Mouse (Mus musculus): ENCODE measurements around the gene Cdc5l. TPM values are rescaled to one million over a fixed set of nuclear protein-coding genes. Genes with fewer than 3 reads are reported as not detected.

Cdc5l gene
- polyA plus RNA-seq, 1 experiment from 2014 or later = 65.7 TPM

DNA sequence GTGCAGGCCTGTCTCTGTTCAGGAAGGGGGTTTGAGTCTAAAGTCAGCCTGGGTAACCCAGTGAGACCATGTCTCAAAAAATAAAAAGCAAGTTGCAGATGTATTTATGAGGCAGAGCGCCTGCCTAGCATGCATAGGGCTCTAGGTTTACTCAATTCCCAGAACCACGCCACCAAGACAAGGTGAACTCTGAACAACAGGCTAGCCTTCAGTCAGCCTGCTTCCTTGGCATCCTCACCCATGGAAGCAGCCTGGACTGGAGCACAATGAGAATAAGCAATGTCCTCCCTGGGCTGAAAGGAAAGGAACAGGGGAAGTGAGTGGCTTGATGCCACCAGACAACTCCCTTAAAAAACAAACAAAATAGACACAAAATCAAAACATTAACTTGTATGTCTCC, 35.5 kb downstream of the Cdc5l start:
- Histone ChIP-seq H3K27me3 (no peaks in the 10 kb centered on the region), H3K4me1 (peaks cover 4% of the 10 kb centered on the region), H3K9ac (no peak overlapping the region), H3K27ac (replicated peaks) (no peak overlapping the region), H3K4me3 (replicated peaks) (no peak overlapping the region), H3K9me3 (replicated peaks) (no peaks in the 10 kb centered on the region), H3K4me2 (replicated peaks) (no peak overlapping the region), H3K36me3 (peaks cover 25% of the 10 kb centered on the region; the same call in 1 of the 2 replicates)
- no peak for ATAC-seq (ENCODE audit: insufficient number of reproducible peaks, low FRiP score, low TSS enrichment, low read depth)
- 90% methylated on average over 2 of the region's 2 CpGs for WGBS

DNA sequence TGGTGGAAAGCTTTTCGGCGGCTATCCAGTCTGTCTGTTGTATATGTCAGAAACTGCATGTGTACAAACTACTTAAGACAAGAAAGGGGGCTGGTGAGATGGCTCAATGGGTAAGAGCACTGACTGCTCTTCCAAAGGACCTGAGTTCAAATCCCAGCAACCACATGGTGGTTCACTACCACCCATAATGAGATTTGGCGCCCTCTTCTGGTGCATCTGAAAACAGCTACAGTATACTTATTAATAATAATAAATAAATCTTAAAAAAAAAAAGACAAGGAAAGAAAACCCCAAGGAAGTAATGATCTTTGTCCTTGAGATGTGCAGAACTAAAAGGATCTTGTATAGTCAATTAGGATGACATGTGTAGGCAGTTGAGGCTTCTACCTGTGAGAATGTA, 36.0 kb downstream of the Cdc5l start:
- Histone ChIP-seq H3K27ac (replicated peaks) (no peak overlapping the region), H3K4me1 (no peaks in the 10 kb centered on the region), H3K4me2 (replicated peaks) (no peak overlapping the region), H3K27me3 (no peaks in the 10 kb centered on the region), H3K4me3 (replicated peaks) (no peak overlapping the region), H3K9ac (no peak overlapping the region), H3K9me3 (replicated peaks) (no peaks in the 10 kb centered on the region), H3K36me3 (peaks cover 30% of the 10 kb centered on the region; the same call in 1 of the 2 replicates)
- WGBS = 76% methylated on average over 3 of the region's 3 CpGs
- ATAC-seq (ENCODE audit: insufficient number of reproducible peaks, low FRiP score, low TSS enrichment, low read depth) = no peak

DNA sequence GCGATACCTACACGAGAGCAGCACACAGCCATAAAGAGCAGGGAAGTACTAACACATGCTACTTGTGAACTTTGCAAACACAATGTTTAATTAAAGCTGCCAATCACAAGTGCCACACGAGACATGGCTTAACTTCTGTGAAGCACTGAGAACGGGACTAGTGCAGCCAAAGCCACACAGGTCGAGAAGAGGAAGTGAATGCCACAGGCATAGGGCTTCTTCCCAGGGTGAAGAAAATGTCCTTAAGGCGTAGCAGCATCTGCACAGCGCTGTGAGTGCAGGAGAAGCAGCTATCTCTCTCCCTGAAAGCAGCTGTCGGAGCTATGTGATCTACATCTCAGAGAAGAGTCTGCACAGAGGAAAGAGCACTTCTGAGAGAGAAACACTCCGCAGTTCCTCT, 38.9 kb downstream of the Cdc5l start:
- Histone ChIP-seq H3K9ac (no peak overlapping the region), H3K4me2 (replicated peaks) (no peak overlapping the region), H3K9me3 (replicated peaks) (no peaks in the 10 kb centered on the region), H3K36me3 (peaks cover 47% of the 10 kb centered on the region), H3K4me3 (replicated peaks) (no peak overlapping the region), H3K4me1 (no peaks in the 10 kb centered on the region), H3K27ac (replicated peaks) (no peak overlapping the region), H3K27me3 (no peaks in the 10 kb centered on the region)
- no peak for ATAC-seq (ENCODE audit: insufficient number of reproducible peaks, low FRiP score, low TSS enrichment, low read depth)
- WGBS = 55% methylated on average over 9 of the region's 9 CpGs

DNA sequence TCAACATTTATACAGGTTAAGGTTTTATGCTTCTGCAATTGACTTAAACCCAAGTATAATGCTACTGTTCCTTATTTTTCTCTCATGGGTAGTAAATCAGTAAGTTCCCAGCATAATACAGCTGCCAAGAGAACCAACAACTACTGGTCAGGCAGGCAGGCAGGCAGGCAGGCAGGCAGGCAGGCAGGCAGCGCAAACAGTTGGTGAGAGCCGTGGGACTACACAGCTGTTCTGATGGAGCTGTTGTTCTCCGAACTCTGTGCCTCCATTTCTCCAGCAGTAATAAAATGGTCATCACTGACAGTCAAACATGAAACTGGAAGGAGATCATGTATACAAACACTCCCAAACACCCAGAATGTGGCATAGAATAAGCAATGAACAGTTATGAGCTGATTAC, 39.8 kb downstream of the Cdc5l start:
- no peaks in the 10 kb centered on the region for H3K9me3 ChIP-seq (replicated peaks)
- H3K4me2 ChIP-seq (replicated peaks) = no peak overlapping the region
- H3K27me3 ChIP-seq = no peaks in the 10 kb centered on the region
- no peak for ATAC-seq (ENCODE audit: insufficient number of reproducible peaks, low FRiP score, low TSS enrichment, low read depth)
- peaks cover 47% of the 10 kb centered on the region for H3K36me3 ChIP-seq
- H3K27ac ChIP-seq (replicated peaks) = no peak overlapping the region
- no peaks in the 10 kb centered on the region for H3K4me1 ChIP-seq
- 83% methylated on average over 3 of the region's 3 CpGs for WGBS
- no peak overlapping the region for H3K9ac ChIP-seq
- H3K4me3 ChIP-seq (replicated peaks) = no peak overlapping the region

DNA sequence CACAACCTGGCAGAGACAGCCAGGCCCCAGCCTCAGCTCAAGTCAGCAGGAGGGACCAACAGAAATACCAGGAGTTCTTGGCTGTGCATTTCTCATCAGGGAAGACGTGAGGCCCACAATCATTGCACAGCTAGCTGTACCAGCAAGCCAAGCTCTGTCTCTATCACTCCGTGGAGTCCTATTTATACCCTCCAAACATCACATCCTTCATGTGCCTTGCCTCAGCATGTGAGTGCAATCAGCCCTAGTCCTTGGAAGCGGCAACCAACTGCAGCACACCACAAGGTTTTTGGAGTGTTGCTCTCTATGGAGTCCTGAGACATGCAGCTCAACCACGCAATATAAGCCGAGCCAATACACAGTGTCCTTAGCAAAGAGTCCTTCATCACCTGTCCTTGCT, 43.6 kb downstream of the Cdc5l start:
- Histone ChIP-seq H3K36me3 (peaks cover 59% of the 10 kb centered on the region), H3K4me2 (replicated peaks) (no peak overlapping the region), H3K27ac (replicated peaks) (no peak overlapping the region), H3K27me3 (no peaks in the 10 kb centered on the region), H3K9me3 (replicated peaks) (no peaks in the 10 kb centered on the region), H3K9ac (no peak overlapping the region), H3K4me1 (no peaks in the 10 kb centered on the region), H3K4me3 (replicated peaks) (no peak overlapping the region)
- 95% methylated on average over 5 of the region's 5 CpGs for WGBS
- ATAC-seq (ENCODE audit: insufficient number of reproducible peaks, low FRiP score, low TSS enrichment, low read depth) = no peak

DNA sequence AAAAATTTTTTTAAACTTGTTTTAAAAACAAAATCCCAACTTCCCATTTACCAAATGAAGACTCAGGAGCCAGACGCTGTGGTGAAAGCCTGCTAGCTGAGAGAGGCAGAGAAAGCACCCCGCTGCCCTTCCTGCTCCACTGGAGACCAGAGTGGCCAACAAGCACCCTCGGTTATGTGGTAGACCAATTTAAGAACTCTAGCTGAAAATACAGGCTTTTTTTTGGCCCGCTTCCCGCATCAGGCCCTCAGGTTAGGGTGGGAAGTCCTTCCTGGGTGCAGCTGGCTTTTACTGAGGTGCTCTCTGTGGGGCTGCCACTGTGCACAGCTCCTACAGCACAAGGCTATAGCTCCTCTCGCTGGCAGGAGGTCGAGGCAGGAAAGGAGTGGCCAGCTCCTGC, 46.6 kb downstream of the Cdc5l start:
- Histone ChIP-seq H3K9me3 (replicated peaks) (no peaks in the 10 kb centered on the region), H3K27me3 (no peaks in the 10 kb centered on the region), H3K4me2 (replicated peaks) (no peak overlapping the region), H3K27ac (replicated peaks) (no peak overlapping the region), H3K36me3 (peaks cover 52% of the 10 kb centered on the region), H3K9ac (no peak overlapping the region), H3K4me3 (replicated peaks) (no peak overlapping the region), H3K4me1 (no peaks in the 10 kb centered on the region)
- ATAC-seq (ENCODE audit: insufficient number of reproducible peaks, low FRiP score, low TSS enrichment, low read depth) = no peak
- WGBS = 80% methylated on average over 7 of the region's 7 CpGs

DNA sequence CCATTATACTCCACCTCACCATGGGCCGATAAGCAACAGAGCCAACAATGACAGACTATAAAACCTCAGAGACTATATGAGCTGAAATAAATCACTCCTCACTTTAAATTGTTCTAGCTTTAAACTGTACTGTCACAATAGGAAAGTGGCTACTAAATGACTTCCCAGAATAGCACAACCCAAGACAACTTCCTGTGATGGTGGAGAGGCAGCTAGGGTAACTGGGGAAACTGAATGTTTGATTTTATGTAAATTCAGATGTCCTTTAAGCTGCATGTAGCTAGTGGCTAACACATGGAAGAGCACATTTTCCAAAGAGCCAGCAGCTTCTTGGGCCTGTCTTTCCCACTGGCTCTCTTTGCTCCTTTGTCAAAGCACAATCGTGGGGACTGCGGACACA, 50.2 kb downstream of the Cdc5l start:
- WGBS = 85% methylated on average over 3 of the region's 3 CpGs
- no peak overlapping the region for H3K27ac ChIP-seq (replicated peaks)
- no peaks in the 10 kb centered on the region for H3K4me1 ChIP-seq
- H3K4me3 ChIP-seq (replicated peaks) = no peak overlapping the region
- ATAC-seq (ENCODE audit: insufficient number of reproducible peaks, low FRiP score, low TSS enrichment, low read depth) = no peak
- H3K4me2 ChIP-seq (replicated peaks) = no peak overlapping the region
- H3K9me3 ChIP-seq (replicated peaks) = no peaks in the 10 kb centered on the region
- H3K36me3 ChIP-seq = peaks cover 25% of the 10 kb centered on the region; the same call in 1 of the 2 replicates
- H3K27me3 ChIP-seq = no peaks in the 10 kb centered on the region
- no peak overlapping the region for H3K9ac ChIP-seq

DNA sequence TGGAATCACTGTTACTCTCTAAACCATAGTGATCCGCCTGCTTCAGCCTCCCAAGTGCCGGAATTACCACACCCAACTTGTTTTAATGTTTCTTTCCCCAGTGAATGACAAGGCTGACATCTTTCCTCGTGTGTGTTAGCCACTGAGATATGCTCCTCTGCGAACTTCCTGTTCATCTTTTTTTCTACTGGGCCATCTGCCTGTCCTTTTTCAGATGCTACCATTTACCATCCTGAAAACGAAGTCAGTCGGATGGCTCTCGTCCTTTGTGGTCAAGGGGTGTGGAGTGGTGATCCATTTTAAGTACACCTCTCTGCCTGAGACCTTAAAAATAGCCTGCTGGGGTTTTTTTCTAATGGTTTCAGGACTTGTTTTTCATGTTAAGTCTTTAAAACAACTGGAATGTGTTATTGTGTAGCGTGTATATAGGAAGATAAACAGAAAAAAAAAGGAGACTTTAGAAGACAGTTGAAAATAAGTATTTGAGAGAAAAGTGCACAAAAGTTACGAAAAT, 54.2 kb downstream of the Cdc5l start:
- Histone ChIP-seq H3K4me3 (replicated peaks) (no peak overlapping the region), H3K9me3 (replicated peaks) (no peaks in the 10 kb centered on the region), H3K4me1 (peaks cover 8% of the 10 kb centered on the region; the same call in 1 of the 2 replicates), H3K9ac (no peak overlapping the region), H3K36me3 (0 out of 2 replicates have a peak, but pooled peaks cover 2% of the 10 kb centered on the region), H3K27ac (replicated peaks) (no peak overlapping the region), H3K27me3 (peaks cover 5% of the 10 kb centered on the region; the same call in 1 of the 2 replicates), H3K4me2 (replicated peaks) (no peak overlapping the region)
- ATAC-seq (ENCODE audit: insufficient number of reproducible peaks, low FRiP score, low TSS enrichment, low read depth) = no peak
- WGBS = 89% methylated on average over 9 of the region's 9 CpGs

DNA sequence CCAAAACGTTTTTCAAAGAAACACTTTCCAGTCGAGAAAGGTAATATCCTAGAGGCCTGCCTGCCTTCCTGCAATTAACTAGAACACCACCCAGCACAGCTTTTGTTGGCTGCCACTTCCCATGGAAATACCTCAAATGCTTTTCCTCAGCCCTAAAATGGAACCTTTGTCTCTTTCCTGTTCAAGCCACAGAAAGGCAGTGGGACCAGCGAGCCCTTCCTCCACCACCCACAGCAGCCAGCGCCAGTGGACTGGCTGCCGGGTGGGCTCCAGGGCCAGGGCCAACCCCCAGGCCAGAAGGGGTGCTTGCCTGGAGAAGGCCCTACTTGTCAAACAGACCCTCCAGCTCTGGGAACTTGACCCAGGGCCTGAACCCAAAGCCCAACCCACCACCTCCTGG, 56.2 kb downstream of the Cdc5l start:
- H3K9ac ChIP-seq = no peak overlapping the region
- H3K4me3 ChIP-seq (replicated peaks) = no peak overlapping the region
- H3K9me3 ChIP-seq (replicated peaks) = no peaks in the 10 kb centered on the region
- H3K27ac ChIP-seq (replicated peaks) = peak overlapping the region; percentile 63
- WGBS = 31% methylated on average over 5 of the region's 5 CpGs
- no peaks in the 10 kb centered on the region for H3K36me3 ChIP-seq
- H3K27me3 ChIP-seq = peaks cover 16% of the 10 kb centered on the region
- H3K4me1 ChIP-seq = peaks cover 13% of the 10 kb centered on the region
- 0 out of 2 replicates have a peak, but pooled peaks have one; percentile 16 for ATAC-seq (ENCODE audit: insufficient number of reproducible peaks, low FRiP score, low TSS enrichment, low read depth)
- H3K4me2 ChIP-seq (replicated peaks) = no peak overlapping the region

DNA sequence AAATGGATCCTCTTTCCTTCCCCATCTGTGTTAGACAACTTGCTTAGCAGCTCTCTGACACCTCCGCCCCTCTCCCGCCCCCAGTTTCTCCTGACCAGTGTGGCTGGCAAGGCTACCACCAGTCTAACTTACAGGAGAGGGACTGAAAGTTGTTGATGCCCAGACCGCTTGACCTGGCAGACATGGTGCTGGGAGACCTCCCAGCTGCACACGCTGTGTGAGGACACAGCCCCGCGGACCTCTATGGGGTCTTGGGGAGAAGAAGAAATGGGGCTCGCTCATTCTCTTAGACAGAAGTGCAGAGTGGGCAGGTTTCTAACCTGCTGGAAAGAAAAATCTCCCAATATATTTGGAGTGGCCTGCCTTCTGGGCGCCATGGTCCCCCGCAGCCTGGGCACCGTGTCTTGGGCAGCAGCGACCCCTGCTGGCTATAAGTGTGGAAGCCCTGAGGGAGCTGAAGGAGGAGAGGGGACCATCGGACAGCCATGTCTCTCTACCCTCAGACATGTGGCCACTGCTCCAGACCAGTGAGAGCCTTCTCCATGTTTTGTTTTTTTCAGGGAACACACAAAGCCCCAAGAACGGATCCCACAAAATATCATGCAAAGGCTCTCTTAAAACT, 59.4 kb downstream of the Cdc5l start:
- Histone ChIP-seq H3K36me3 (no peaks in the 10 kb centered on the region), H3K9me3 (replicated peaks) (no peaks in the 10 kb centered on the region), H3K9ac (no peak overlapping the region), H3K27me3 (peaks cover 28% of the 10 kb centered on the region), H3K27ac (replicated peaks) (no peak overlapping the region), H3K4me3 (replicated peaks) (no peak overlapping the region), H3K4me2 (replicated peaks) (no peak overlapping the region), H3K4me1 (peaks cover 21% of the 10 kb centered on the region)
- ATAC-seq (ENCODE audit: insufficient number of reproducible peaks, low FRiP score, low TSS enrichment, low read depth) = peak; percentile 44; the same call in 1 of the 2 replicates
- WGBS = 27% methylated on average over 13 of the region's 13 CpGs

DNA sequence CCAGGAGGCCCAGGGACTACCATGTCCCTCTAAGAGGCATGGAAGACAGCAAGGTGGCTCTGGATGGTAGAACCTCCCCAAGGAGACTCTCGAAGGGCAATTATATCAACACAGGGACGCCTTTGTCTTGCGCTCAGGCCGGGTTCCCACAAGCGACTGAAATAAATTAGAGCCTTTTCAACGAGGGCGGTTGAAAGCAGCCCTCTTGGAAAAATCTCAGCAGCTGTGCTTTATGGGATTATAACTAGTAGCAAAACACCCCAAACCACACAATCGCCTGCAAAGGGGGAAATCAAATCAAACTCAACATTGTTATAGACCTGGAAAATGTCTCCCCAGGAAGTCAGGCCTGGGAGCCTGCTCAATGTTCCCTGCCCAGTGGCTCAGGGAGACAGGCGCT, 62.5 kb downstream of the Cdc5l start:
- no peak overlapping the region for H3K4me2 ChIP-seq (replicated peaks)
- H3K36me3 ChIP-seq = no peaks in the 10 kb centered on the region
- H3K4me3 ChIP-seq (replicated peaks) = no peak overlapping the region
- peaks cover 13% of the 10 kb centered on the region for H3K4me1 ChIP-seq
- no peak overlapping the region for H3K9ac ChIP-seq
- peaks cover 28% of the 10 kb centered on the region for H3K27me3 ChIP-seq
- no peak overlapping the region for H3K27ac ChIP-seq (replicated peaks)
- no peak for ATAC-seq (ENCODE audit: insufficient number of reproducible peaks, low FRiP score, low TSS enrichment, low read depth)
- 41% methylated on average over 9 of the region's 9 CpGs for WGBS
- no peaks in the 10 kb centered on the region for H3K9me3 ChIP-seq (replicated peaks)

DNA sequence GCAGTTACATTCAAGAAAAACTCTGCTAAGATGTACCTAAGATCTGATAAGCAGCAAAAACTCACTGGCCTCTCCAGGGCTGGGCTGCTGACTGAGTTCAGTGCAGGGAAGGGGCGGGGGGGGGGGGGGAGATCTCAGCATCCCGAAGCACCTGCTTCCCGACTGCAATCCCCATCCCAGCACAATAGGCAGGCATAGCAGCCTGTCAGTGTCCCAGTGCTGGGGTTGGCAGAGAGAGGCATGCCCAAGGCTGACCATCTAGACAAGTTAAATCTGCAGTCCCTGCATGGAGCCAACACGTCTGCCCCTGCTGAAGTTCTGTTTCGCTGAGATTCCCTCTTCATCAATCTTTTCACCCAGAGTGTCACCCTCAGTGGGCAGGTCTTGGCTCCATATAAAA, 63.0 kb downstream of the Cdc5l start:
- Histone ChIP-seq H3K36me3 (no peaks in the 10 kb centered on the region), H3K9me3 (replicated peaks) (no peaks in the 10 kb centered on the region), H3K27ac (replicated peaks) (no peak overlapping the region), H3K4me3 (replicated peaks) (no peak overlapping the region), H3K27me3 (peaks cover 28% of the 10 kb centered on the region), H3K4me1 (peaks cover 13% of the 10 kb centered on the region), H3K4me2 (replicated peaks) (no peak overlapping the region), H3K9ac (no peak overlapping the region)
- no peak for ATAC-seq (ENCODE audit: insufficient number of reproducible peaks, low FRiP score, low TSS enrichment, low read depth)
- 51% methylated on average over 5 of the region's 5 CpGs for WGBS
